Mouse (Mus musculus) kidney, postnatal 10 days (tissue): Measurements from ENCODE around the gene Foxo3.

Source experiments
- DNase-seq: peaks from one replicate; pipeline ENCODE4 v3.0.0; 2021; ENCODE audit warnings: mixed read lengths

Gene Foxo3

DNA sequence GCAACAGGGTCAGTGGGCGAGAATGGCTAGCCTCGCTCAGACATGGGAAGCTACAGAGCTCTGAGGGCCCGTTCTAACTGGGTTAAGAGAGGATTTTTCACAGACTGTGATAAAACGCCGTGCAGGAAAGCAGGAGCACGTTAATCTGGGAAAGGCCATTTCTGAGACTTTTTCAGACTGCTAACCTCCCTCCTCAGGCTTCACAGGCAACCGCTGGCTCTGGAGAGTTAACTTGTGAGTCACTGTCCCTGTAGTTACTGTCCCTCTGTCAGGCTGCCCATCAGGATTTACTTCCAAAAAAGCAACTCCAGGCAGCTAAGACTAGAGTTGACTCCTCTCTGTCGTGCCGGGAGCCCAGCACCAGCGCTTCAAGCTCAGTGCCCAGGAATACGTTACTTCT, 54.6 kb downstream of the Foxo3 start:
- DNase-seq: no peak

DNA sequence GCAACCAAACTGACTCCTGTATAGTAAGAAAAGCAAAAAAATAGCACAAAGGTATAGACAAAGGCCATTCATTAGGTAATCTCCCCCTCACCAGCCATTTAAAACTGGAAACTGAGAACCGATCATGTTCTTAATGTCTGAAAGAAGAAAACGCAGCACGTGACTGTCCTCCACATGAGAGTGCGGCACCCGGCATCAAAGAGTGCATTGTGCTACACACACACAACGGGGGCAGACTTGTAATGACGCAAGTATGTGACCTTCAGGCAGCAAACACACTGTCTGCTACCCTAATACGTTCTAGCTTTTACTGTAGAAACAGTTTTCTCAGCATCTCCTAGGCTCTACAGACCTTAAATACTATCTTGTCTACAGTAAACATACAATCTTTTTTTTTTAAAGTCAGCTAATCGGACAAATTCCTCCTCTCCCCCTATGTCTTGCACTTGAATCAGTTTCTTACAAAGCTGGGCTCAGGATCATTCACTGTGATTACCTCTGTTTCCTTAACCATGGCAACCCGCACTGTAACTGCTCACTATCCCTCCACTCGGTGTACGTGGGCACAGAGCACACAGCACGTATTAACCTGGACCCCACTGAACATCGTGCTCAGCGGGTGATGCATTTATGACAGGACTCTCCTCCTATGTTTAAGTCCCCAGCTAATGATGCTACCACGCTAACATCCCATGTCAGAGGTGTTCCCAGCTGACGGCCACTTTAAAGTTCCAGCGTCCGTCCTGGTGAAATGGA, 55.2 kb downstream of the Foxo3 start:
- DNase-seq: no peak

DNA sequence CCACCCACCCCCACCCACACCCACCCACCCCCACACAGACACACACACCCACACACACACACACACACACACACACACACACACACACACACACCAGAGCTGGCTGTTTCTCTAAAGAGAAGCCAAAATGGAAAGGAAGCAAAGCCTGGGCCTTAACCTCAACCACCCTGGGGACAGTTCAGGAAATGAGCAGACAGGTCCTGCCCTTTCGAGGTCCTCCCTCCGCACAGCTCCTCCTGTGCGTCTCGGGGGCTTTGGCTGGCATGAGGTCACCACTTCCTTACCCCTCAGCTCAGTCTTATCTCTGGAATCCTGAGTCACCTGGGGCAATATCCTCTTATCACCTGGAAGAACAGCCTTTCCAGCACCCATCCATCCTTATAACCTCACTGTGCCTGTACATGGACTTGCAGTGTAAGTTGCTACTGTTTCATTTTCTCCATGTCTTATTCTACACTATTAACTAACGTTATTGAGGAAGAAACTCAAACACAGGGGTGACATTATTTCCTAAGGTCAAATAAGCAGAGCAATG, 56.1 kb downstream of the Foxo3 start:
- DNase-seq: peak; percentile 35

DNA sequence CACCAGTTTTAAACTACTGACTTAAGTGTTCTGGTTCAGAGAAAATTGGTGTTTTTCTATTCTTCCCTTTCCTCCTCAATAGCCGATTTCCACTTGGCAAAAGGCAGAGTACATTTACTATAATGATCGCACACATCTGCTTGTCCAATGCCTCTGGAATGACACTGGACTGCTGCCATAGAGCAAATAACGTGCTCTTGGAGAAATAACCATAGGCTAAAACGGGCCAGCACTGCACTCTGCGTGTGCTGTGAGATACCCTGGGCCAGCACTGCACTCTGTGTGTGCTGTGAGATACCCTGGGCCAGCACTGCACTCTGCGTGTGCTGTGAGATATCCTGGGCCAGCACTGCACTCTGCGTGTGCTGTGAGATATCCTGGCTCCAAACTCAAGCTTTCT, 65.1 kb downstream of the Foxo3 start:
- peak; percentile 57 for DNase-seq

DNA sequence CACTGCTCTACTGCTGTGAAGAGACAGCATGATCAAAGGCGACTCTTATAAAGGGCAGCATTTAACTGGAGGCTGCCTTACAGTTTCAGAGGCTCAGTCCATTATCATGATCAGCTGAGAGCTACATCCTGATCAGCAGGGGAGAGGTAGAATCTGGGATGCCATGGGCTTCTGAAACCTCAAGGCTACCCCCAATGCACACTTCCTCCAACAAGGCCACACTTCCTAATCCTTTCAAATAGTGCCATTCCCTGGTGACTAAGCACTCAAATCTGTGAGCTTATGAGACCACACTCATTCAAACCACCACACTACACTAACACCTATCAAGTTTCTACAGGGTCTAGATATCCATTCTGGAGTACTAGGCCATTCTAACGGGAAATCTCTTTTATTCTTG, 65.9 kb downstream of the Foxo3 start:
- no peak for DNase-seq

GRCm38 (mm10) chr10:42209809-42210208, 66.7 kb downstream of the Foxo3 start:
- no peak for DNase-seq

DNA sequence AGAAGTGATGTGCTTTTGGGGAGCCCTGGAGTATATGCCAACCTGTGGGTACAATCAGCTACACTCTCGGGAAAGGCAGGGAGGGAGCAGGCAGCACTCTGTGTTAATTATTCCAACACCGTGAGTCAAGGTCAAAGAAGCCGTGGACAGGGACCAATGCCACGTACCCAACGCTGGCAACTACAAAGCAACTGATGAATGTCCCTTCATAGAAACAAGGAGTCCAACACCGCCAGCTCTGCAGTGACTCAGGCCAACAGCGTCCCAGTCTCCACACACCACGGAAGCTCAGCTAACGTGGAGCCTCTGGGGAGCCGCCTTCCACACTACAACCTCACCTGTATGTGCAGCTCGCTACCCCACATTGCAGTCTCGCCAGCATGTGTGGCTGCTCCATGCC, 68.9 kb downstream of the Foxo3 start:
- DNase-seq: no peak

- no peak for DNase-seq
Observed at GRCm38 (mm10) chr10:42204768-42205412, 71.7 kb downstream of the Foxo3 start.

DNA sequence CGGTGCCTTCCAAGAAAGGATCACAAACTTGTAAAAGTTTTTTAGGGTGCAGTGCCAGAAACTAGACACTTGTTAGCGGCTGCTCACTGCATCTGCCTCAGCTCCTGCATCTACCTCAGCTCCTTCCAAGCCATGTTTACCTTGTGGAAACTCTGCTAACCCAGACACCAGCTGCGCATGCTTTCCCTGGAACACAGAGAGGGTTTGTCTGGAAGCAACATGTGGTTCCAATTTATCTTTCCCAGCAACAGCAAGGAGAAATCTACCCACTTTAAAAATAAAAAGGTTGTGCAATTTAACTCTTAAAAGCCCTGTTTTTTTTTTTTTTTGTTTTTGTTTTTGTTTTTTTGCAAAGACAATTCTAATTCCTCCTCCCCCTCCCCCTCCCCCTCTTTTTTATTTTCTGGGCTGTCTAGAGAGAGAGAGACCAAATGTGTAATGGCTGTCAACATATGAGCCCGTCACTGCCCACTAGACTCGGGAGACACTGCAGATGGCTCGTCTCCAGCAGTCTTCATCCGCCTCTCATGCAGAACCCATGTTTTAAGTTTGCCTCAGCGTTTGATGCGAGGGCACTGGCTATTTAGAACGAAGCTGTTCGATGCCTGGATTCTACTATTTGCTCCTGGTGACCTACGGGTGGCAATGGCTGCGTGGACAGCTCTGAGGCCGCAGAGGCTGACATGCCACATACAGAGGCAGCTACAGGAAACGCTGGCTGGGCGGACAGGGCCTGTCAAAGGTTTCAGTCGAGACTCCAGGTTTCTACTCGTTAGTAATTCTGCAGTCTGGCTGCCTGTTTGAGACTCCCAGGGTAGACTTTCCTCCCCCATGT, 73.0 kb downstream of the Foxo3 start:
- DNase-seq: no peak

DNA sequence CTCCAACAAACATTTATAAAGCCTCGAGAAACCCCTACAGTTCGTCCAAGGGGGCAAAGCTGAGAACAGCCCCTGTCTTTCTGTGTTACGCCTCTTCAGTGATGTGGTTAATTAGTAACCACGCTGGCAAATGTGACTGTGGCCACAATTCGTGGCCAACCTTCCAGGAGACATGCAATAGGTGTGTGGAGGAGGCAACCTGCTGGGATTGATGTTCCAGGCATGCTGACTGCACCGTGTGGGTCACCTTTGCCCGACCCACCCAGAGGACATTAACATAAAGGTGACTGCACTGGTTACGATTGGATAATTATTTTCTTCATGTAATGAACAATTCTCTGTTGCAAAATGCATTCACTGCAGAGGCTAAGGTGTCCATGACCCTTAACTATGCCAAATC, 74.0 kb downstream of the Foxo3 start:
- DNase-seq: peak; percentile 38

GRCm38 (mm10) chr10:42199472-42199871, 77.1 kb downstream of the Foxo3 start:
- no peak for DNase-seq

DNA sequence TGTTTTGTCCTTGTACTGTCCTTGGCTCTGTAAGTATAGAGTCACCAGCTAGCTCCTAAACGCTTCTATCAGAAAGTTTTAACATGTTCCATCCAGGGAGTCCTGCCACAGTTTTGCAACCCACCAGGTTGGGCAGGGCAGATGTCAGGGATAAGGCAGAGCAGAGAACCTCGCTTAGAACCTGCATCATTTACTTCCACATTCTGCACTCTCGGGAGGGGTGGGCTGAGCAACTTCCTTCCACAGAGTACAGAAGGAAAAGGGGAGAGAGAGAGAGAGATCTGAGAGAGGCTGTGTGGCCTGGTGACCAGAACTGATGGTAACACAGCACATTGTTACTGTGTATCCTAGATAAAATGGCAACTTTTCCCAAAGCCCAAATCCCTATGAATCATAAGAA, 77.9 kb downstream of the Foxo3 start:
- no peak for DNase-seq

- DNase-seq: no peak
Observed at GRCm38 (mm10) chr10:42194784-42195183, 81.8 kb downstream of the Foxo3 start.

- no peak for DNase-seq
Observed at GRCm38 (mm10) chr10:42193981-42194380, 82.6 kb downstream of the Foxo3 start.

GRCm38 (mm10) chr10:42192951-42193350, 83.6 kb downstream of the Foxo3 start:
- no peak for DNase-seq

DNA sequence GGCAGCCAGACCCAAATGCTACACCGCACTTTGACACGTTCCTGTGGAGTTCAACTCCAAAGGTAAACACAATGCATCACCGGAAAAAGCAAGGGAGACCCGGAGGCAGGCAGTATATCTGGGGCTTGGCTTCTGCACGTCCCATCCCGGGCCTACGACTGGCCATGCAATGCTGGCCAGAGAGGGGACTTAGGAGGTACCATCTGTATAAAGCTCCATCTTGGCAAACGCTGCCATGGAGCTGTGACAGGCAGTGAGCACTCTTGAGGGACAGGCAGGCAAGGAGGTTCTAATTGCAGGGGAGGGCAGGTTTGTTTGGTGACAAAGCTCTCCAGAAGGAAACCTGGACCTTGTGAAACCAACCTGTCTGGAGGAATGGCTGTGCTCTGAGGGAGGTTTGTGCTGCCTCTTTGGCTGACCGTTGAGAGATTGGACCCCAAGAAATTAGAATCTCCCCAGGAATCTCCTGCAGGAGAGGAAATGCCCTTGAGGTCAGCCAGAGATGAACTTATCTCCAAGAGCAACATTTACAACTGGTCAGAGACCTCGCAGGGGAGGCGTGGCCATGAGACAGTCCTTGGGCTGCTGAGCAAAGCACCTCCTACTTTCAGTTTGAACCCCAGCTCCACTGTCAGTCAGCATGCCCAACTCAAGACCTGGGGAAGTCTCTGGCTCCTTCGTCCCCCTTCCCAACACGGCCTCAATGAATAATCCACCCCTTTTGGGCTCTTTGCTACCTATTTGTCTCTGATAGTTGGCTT, 86.7 kb downstream of the Foxo3 start:
- DNase-seq: no peak

DNA sequence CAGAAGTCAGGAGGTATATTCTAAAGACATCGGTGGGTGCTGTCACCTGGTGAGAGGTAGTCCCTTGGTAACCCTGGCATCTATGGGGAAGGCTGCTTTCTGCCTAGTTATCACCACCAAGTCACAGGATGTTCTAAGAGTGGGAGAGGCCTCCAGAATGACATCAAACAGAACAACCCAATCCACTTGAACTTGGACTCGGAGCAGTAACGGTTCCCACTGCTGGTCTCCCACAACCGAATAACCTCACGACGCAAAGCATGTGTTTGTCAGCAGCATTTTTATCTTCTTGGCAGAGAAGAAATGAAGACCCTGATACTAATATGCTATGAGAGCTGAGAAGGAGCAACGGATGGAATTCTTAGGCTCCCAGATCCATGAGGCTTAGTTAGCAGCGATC, 87.5 kb downstream of the Foxo3 start:
- DNase-seq: no peak

DNA sequence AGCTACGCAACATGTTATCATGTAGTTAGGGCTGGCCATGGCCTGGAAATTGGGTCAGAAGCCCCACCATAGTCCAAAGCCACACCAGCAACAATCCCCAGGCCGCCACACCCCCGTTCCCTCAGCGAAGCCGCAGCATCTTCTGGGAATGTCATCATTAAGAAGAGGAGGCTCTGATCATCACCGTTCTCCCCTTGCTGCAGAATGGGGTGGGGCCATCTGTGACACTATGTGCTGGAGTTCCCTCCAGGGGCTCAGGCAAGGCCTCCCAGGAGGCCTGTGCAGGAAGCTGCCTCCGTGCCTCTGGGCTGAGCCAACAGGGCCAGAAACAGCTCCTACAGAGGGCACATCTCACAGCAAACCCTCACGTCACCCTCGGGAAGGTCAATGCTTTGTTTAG, 88.5 kb downstream of the Foxo3 start:
- DNase-seq: no peak

DNA sequence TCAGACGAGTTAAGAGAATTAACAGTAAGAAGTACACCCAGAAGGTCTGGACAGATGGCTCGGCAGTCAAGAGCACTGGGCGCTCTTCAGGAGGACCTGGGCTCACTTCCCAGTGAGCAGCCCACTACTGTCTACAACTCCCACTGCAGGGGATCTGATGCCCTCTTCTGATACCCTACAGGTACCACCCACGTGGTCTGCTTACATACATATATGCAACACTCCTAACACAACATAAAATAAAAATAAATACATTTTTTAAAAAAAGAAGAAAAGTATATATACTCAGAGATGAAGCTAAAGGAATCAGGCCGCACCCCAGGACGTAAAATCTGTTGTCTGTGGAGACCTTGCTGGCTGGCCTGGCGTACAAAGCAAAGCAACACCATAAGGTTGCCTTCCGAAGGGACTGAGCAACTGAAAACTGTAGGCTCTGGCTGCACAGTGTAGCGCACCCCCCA, 89.6 kb downstream of the Foxo3 start:
- no peak for DNase-seq

- no peak for DNase-seq
Observed at GRCm38 (mm10) chr10:42180333-42180732, 96.2 kb downstream of the Foxo3 start.

GRCm38 (mm10) chr10:42178751-42179150, 97.8 kb downstream of the Foxo3 start:
- DNase-seq: no peak
